Mouse (Mus musculus) forebrain, embryonic 16.5 days (tissue): ENCODE results near the gene Lamtor2. TPM values are rescaled to one million over a fixed set of nuclear protein-coding genes. Genes with fewer than 3 reads are reported as not detected.

Experiments used
- ATAC-seq: fragments of 200-750 bp; cut with Nextera tagmentation; 2 replicates; pipeline ENCODE4 v1.8.0; 2017; ENCODE audit warnings: mild to moderate bottlenecking, moderate library complexity
- H3K27ac ChIP-seq: fragments of 300-500 bp; sonication (generic); 2 replicates; pipeline ENCODE4 v1.5.1; 2014; ENCODE audit warnings: low read length, control low read depth
- H3K27me3 ChIP-seq: fragments of 300-500 bp; sonication (generic); replicated peaks from 2 replicates; pipeline ENCODE4 v1.6.1; 2014; ENCODE audit warnings: low read length; ENCODE audit not compliant: control insufficient read depth, insufficient read depth
- H3K36me3 ChIP-seq: fragments of 300-500 bp; sonication (generic); 2 replicates; pipeline ENCODE4 v1.6.1; 2014; ENCODE audit not compliant: control insufficient read depth, insufficient read depth
- H3K4me1 ChIP-seq: fragments of 300-500 bp; sonication (generic); replicated peaks from 2 replicates; pipeline ENCODE4 v1.6.1; 2014; ENCODE audit warnings: low read length; ENCODE audit not compliant: control insufficient read depth, insufficient read depth
- H3K4me2 ChIP-seq: fragments of 300-500 bp; sonication (generic); 2 replicates; pipeline ENCODE4 v1.6.1; 2014; ENCODE audit warnings: mild to moderate bottlenecking, low read length, control low read depth
- H3K4me3 ChIP-seq: fragments of 300-500 bp; sonication (generic); replicated peaks from 2 replicates; pipeline ENCODE4 v1.5.1; 2014; ENCODE audit warnings: mild to moderate bottlenecking, low read length, control low read depth
- H3K9ac ChIP-seq: fragments of 300-500 bp; sonication (generic); replicated peaks from 2 replicates; pipeline ENCODE4 v1.6.1; 2014; ENCODE audit warnings: low read depth, low read length, control low read depth
- H3K9me3 ChIP-seq: fragments of 300-500 bp; sonication (generic); 2 replicates; pipeline ENCODE4 v1.6.1; 2016; ENCODE audit warnings: low read length; ENCODE audit not compliant: control insufficient read depth
- WGBS: fragments of 180-500 bp; shearing (Covaris S2); extraction: QIAGEN DNeasy Blood & Tissue Kit; methylation state at CpG from one replicate; pipeline ENCODE4 v1.1.7; 2014; 5-methylcytosine and 5-hydroxymethylcytosine counted together
- polyA plus RNA-seq: library from polyadenylated mRNA; unstranded; fragments of >200 nt; fragmentation: Nextera tagmentation; extraction: Ambion mirVana; gene quantifications from 2 replicates; pipeline ENCODE4 v1.2.1, GENCODE M21; 2015

Gene Lamtor2
- polyA plus RNA-seq, 1 experiment from 2014 or later: 193 TPM

DNA sequence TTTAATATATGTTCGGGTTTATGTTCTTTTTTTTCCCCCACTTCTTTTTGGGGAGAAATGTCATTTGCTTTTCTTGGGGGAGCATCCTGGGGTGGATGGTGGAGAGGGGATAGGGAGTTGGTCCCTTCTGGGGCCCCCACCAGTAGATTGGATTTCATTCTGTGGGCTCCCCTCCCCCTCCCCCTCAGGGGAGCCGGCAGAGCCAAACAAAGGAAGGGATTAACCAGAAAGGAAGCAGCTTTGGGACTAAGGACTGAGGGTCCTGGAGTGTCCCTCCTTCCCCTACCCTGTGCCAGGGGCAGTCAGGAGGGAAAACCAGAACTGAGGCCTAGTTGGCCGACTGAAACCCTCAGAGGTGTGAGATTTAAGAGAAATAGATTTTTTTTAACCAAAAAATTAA, 13.5 kb downstream of the Lamtor2 start:
- WGBS: 0% methylated on average over 3 of the region's 3 CpGs
- peaks cover 76% of the 10 kb centered on the region for H3K4me1 ChIP-seq
- H3K27ac ChIP-seq: peak overlapping the region; percentile 53; the same call in 1 of the 2 replicates
- no peaks in the 10 kb centered on the region for H3K27me3 ChIP-seq
- no peak overlapping the region for H3K4me3 ChIP-seq
- H3K4me2 ChIP-seq: no peak overlapping the region
- no peaks in the 10 kb centered on the region for H3K9me3 ChIP-seq
- no peak for ATAC-seq
- H3K9ac ChIP-seq: 0 out of 2 replicates have a peak overlapping the region, but pooled peaks have one; percentile 27
- peaks cover 15% of the 10 kb centered on the region for H3K36me3 ChIP-seq

DNA sequence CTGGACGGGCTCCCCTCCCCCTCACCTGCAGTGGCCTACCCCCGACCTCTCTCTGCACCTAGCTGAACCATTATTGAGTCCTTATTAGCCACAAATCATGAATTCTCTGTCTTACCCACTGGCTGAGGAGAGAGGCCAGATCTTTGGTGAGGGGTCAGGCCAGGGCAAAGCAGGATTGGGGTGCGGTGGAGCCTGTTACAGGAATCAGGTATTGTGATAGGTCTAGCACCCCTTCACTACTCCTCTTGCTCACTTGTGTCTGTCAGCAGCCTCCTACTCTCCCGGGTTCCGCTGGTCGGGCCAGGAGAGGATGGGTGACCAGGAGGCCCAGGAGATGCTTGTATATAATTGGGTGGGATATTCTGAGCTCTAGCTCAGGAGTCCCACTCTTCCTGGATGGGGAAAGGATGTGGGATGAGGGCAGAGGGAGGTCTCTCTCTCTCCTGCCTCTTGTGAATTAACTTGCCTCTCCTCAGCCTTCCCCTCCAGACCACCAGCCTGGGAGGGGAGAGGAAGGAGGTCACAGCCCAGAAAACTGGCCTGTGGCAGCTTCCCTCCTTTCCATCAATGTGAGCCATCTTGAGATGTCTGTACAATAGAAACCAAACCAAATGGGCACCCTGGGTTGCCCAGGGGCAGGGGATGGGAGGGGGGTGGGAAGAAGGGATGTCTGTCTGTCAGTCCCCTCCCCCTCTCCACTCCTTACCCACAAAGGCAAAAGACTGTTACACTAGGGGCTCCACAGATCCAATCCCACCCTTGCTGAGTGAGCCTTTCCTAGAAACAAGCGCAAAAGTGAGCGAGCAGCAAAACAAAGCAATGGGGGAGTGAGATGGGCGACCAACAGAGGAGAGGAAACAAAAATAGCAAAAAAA, 14.4 kb downstream of the Lamtor2 start:
- no peak for ATAC-seq
- Histone ChIP-seq H3K4me2 (no peak overlapping the region; the same call in 1 of the 2 replicates), H3K9ac (0 out of 2 replicates have a peak overlapping the region, but pooled peaks have one; percentile 10), H3K27me3 (no peaks in the 10 kb centered on the region), H3K4me3 (no peak overlapping the region), H3K27ac (peak overlapping the region; percentile 62; the same call in 1 of the 2 replicates), H3K9me3 (no peaks in the 10 kb centered on the region), H3K36me3 (peaks cover 15% of the 10 kb centered on the region), H3K4me1 (peaks cover 80% of the 10 kb centered on the region)
- 9% methylated on average over 9 of the region's 9 CpGs for WGBS

DNA sequence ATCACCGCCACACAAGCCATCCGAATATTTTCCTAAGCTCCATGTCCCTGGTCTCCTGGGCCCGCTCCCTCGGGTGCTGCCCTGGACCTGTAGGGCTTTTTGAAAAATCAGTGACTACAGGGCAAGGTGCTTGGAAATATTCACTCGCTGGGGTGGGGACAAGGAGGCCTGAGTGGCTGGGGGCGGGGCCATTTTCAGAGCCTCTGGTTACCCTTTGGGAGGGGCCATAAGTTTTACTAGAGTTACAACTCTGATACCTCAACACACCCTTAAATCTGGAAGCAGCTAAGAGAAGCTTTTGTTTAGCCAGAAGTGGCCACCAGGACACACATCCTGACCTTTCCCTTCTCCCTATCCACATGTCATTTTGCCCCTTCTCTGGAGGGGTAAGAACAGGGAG, 15.7 kb downstream of the Lamtor2 start:
- ATAC-seq: no peak
- H3K4me1 ChIP-seq: peaks cover 75% of the 10 kb centered on the region
- H3K27me3 ChIP-seq: no peaks in the 10 kb centered on the region
- 59% methylated on average over 6 of the region's 6 CpGs for WGBS
- H3K9me3 ChIP-seq: no peaks in the 10 kb centered on the region
- H3K36me3 ChIP-seq: peaks cover 15% of the 10 kb centered on the region
- peak overlapping the region; percentile 90; the same call in 1 of the 2 replicates for H3K4me3 ChIP-seq
- H3K9ac ChIP-seq: peak overlapping the region; percentile 96; the same call in 1 of the 2 replicates
- H3K27ac ChIP-seq: no peak overlapping the region
- H3K4me2 ChIP-seq: peak overlapping the region; percentile 83

DNA sequence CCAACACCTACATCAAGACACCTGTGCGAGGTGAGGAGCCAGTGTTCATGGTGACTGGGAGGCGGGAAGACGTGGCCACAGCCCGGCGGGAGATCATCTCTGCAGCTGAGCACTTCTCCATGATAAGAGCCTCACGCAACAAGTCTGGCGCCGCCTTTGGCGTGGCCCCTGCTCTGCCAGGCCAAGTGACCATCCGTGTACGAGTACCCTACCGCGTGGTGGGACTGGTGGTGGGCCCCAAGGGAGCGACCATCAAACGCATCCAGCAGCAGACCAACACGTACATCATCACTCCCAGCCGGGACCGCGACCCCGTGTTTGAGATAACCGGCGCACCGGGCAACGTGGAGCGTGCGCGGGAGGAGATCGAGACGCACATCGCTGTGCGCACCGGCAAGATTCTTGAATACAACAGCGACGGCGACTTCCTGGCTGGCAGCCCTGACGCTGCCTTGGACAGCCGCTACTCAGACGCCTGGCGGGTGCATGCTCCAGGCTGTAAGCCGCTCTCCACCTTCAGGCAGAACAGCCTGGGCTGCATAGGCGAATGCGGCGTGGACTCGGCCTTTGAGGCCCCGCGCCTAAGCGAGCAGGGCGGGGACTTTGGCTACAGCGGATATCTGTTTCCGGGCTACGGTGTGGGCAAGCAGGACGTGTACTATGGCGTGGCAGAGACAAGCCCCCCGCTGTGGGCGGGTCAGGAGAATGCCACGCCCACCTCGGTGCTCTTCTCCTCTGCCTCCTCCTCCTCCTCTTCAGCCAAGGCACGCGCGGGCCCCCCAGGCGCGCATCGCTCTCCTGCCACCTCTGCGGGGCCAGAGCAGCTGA, 16.6 kb downstream of the Lamtor2 start:
- Histone ChIP-seq H3K4me3 (peak overlapping the region; percentile 90), H3K36me3 (peaks cover 15% of the 10 kb centered on the region), H3K27me3 (no peaks in the 10 kb centered on the region), H3K27ac (peak overlapping the region; percentile 38; the same call in 1 of the 2 replicates), H3K9ac (peak overlapping the region; percentile 96), H3K4me2 (peak overlapping the region; percentile 83), H3K4me1 (peaks cover 67% of the 10 kb centered on the region), H3K9me3 (no peaks in the 10 kb centered on the region)
- WGBS: 2% methylated on average over 63 of the region's 64 CpGs
- ATAC-seq: no peak

DNA sequence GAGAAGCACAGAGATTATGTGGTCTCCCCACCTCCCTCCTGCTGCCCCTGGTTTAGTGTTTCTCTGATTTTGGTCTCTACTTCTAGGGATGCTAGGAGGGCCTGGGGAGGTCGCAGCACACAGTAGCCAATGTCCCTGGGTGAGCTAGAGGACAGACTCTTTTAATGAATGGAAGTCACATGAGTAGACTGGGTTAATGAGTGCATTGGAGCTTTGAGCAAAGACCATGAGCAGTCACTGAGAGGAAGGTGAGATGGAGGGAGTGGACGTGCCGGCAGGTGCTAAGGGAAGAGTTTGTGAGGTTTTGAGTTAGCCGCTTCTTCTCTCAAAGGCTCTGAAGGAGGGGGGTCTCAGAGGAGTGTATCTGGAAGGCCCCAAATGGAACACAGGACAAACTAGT, 17.3 kb downstream of the Lamtor2 start:
- no peak overlapping the region; the same call in 1 of the 2 replicates for H3K27ac ChIP-seq
- H3K4me1 ChIP-seq: peaks cover 63% of the 10 kb centered on the region
- no peaks in the 10 kb centered on the region for H3K9me3 ChIP-seq
- no peaks in the 10 kb centered on the region for H3K27me3 ChIP-seq
- no peak for ATAC-seq
- peak overlapping the region; percentile 96 for H3K9ac ChIP-seq
- H3K4me2 ChIP-seq: peak overlapping the region; percentile 83
- 10% methylated on average over 4 of the region's 4 CpGs for WGBS
- peaks cover 15% of the 10 kb centered on the region for H3K36me3 ChIP-seq
- peak overlapping the region; percentile 90 for H3K4me3 ChIP-seq

DNA sequence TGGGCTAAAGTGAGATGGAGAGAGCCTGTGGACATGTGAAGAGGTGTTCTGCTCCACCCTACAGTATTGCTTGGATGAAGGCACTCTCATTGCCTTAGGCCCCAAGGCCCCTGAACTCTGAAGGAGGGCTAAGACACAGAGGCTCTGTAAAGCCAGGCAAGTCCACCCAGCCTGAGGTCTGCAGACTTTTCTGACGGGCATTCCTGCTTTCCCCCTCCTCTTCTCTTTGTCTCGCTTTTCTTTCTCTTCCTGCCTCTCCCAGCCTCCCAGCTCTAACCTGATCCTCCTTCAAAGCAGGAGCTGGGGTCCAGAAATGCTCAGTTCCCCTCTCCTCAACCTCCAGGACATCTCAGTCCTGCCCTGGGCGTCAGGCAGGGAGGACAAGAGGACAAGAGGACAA, 17.9 kb downstream of the Lamtor2 start:
- Histone ChIP-seq H3K4me3 (peak overlapping the region; percentile 90), H3K4me1 (peaks cover 63% of the 10 kb centered on the region), H3K27me3 (no peaks in the 10 kb centered on the region), H3K9me3 (no peaks in the 10 kb centered on the region), H3K27ac (peak overlapping the region; percentile 29), H3K9ac (peak overlapping the region; percentile 96), H3K36me3 (peaks cover 15% of the 10 kb centered on the region), H3K4me2 (peak overlapping the region; percentile 83)
- ATAC-seq: no peak
- WGBS: 5% methylated on average over 3 of the region's 3 CpGs

DNA sequence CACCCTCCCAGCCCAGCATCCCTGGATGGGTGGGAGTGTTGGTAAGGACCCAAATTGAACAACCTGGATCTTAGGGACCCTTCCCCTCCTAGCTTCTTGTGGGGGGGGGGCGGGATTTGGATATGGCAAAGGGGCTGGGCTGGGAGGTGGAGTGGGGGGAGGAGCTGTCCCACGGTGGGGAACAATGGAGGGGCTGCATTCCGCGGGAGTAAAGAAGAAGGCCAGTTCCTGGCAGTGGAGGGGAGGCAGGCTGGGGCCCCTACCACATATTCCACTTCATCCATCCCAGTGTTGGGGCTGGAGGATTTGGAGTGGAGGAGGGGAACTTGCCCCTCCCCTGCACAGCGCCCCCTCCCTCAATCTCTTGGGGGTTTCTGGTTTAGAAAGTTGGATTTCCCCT, 19.2 kb downstream of the Lamtor2 start:
- Histone ChIP-seq H3K9me3 (no peaks in the 10 kb centered on the region), H3K4me3 (peak overlapping the region; percentile 90), H3K4me2 (peak overlapping the region; percentile 83), H3K36me3 (peaks cover 13% of the 10 kb centered on the region), H3K9ac (peak overlapping the region; percentile 96), H3K27me3 (no peaks in the 10 kb centered on the region), H3K27ac (peak overlapping the region; percentile 99), H3K4me1 (peaks cover 67% of the 10 kb centered on the region)
- no peak for ATAC-seq
- 0% methylated on average over 5 of the region's 5 CpGs for WGBS

DNA sequence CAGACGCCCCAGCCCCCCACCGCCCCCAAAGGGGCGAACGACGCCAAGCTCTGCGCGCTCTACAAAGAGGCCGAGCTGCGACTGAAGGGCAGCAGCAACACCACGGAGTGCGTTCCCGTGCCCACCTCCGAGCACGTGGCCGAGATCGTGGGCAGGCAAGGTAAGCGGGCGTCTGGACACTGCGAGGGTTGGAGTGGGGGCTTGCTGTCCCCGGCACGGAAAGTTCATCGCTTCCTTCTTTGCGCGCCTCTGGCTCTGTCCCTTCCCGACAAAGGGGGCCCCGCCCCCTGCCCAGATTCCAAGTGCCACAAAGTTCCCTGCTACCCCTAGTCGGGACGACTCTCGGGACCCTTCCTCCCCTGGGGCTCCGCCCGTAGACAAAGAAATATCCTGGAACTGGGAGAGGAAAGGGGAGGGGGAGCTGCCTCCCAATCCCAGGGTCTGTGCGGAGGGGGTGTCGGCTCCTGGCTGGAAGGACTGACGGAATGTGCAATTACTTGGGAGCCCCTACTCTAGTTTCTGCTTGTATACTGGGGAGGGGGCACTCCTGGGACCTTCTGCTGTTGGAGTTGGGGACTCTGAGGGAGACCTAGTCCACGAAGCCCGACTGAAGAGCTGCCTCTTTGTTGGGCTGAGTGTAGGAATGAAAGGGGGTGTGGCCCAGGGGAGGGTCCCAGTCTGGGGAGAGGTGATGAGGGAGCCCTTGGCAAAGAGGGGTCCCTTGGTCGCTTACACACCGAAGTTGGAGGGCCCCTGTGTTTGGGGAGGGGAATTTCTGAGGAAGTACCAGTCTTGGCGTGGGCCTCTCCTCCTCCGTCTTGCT, 20.0 kb downstream of the Lamtor2 start:
- peak overlapping the region; percentile 90 for H3K4me3 ChIP-seq
- peak overlapping the region; percentile 99 for H3K27ac ChIP-seq
- under 1% methylated on average over 35 of the region's 40 CpGs for WGBS
- peak overlapping the region; percentile 83 for H3K4me2 ChIP-seq
- H3K4me1 ChIP-seq: peaks cover 65% of the 10 kb centered on the region
- peak overlapping the region; percentile 96 for H3K9ac ChIP-seq
- H3K9me3 ChIP-seq: no peaks in the 10 kb centered on the region
- ATAC-seq: peak; percentile 39
- H3K27me3 ChIP-seq: no peaks in the 10 kb centered on the region
- H3K36me3 ChIP-seq: peaks cover 12% of the 10 kb centered on the region
